ENCODE assay signal across 9 mouse cellular contexts in the genomic region with DNA sequence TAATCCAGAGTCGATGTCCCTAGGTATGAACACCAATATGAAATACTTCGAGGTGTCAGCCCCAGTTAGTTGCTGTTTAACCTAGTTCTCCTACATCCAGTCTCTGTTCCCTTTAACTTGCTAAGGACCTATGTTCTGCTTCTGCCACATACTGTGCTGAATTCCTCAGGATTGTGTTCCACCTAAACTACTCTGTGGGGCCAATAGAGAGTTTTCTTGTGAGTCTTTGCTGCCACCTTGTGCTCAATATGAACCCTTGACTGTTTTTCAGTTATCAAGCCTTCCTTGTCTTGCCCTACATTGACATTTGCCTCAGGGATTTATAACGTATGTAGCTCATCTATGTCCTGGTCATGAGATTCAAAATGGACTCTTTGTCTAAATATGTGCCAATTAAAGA. TPM values are rescaled to one million over a fixed set of nuclear protein-coding genes. Genes with fewer than 3 reads are reported as not detected.
DNase-seq lines count a peak whose midpoint lies in the region; ATAC-seq and TF ChIP-seq lines count a peak whose summit lies in the region.
"Had no signal": no experiment of that assay in that cellular context is flagged by ENCODE, and none has a peak within 500 bp of the region (broad histone marks: within the 10 kb centered on the region; RNA-seq: fewer than 3 reads in every experiment).

No protein-coding gene starts in this region.

- TF ChIP-seq CTCF in forebrain, postnatal 0 days (IDR thresholded peaks at IDR 0.05; ENCODE audit: low read depth): peak; percentile 67

- WGBS in hindbrain, embryonic 11.5 days: 67% methylated on average over 3 of the region's 3 CpGs
- WGBS in hindbrain, embryonic 13.5 days: 61% methylated on average over 3 of the region's 3 CpGs
- 66% methylated on average over 3 of the region's 3 CpGs for WGBS in forebrain, postnatal 0 days

- no peak for ATAC-seq in hindbrain, embryonic 11.5 days (ENCODE audit: low FRiP score)
- ATAC-seq in hindbrain, embryonic 13.5 days (ENCODE audit: low FRiP score): no peak
- ATAC-seq in forebrain, postnatal 0 days: peak; percentile 74
- no peak; the same call in 1 of the 2 replicates for ATAC-seq in megakaryocyte, adult 5-6 weeks (ENCODE audit: poor library complexity, severe bottlenecking)

- no peaks in the 10 kb centered on the region for H3K36me3 ChIP-seq in hindbrain, embryonic 11.5 days (ENCODE audit: control insufficient read depth, insufficient read depth, low read length)
- no peaks in the 10 kb centered on the region for H3K36me3 ChIP-seq in hindbrain, embryonic 13.5 days
- H3K36me3 ChIP-seq in forebrain, postnatal 0 days (ENCODE audit: insufficient read depth): no peaks in the 10 kb centered on the region
- H3K36me3 ChIP-seq: stomach, embryonic 15.5 days had no signal

- DNase-seq in hindbrain, embryonic 11.5 days (ENCODE audit: low spot score): peak; percentile 16
- peak; percentile 19 for DNase-seq in right cerebral cortex, adult 18-20 months
- DNase-seq in right cerebral cortex, postnatal 25 days: no peak
- peak; percentile 63 for DNase-seq in forebrain, postnatal 0 days
- DNase-seq in ovary, adult 18-20 months (ENCODE audit: low spot score): no peak
- DNase-seq in cerebellum, adult 18-20 months: no peak

- no peaks in the 10 kb centered on the region for H3K27me3 ChIP-seq in hindbrain, embryonic 11.5 days (ENCODE audit: control insufficient read depth, insufficient read depth, low read length)
- H3K27me3 ChIP-seq in hindbrain, embryonic 13.5 days: no peaks in the 10 kb centered on the region
- no peaks in the 10 kb centered on the region for H3K27me3 ChIP-seq in forebrain, postnatal 0 days (ENCODE audit: insufficient read depth, low read length)
- H3K27me3 ChIP-seq: stomach, embryonic 15.5 days had no signal

- H3K9me3 ChIP-seq in hindbrain, embryonic 11.5 days (ENCODE audit: control insufficient read depth, low read length): no peaks in the 10 kb centered on the region
- H3K9me3 ChIP-seq in hindbrain, embryonic 13.5 days: no peaks in the 10 kb centered on the region
- H3K9me3 ChIP-seq in forebrain, postnatal 0 days (ENCODE audit: low read length): no peaks in the 10 kb centered on the region
- H3K9me3 ChIP-seq: stomach, embryonic 15.5 days had no signal

- no peak overlapping the region for H3K27ac ChIP-seq in hindbrain, embryonic 11.5 days (ENCODE audit: low read depth, low read length)
- no peak overlapping the region for H3K27ac ChIP-seq in hindbrain, embryonic 13.5 days
- H3K27ac ChIP-seq in forebrain, postnatal 0 days (ENCODE audit: low read depth, low read length): no peak overlapping the region
- H3K27ac ChIP-seq: stomach, embryonic 15.5 days had no signal

- no peak overlapping the region for H3K9ac ChIP-seq in hindbrain, embryonic 11.5 days (ENCODE audit: low read depth, low read length)
- no peak overlapping the region for H3K9ac ChIP-seq in hindbrain, embryonic 13.5 days
- H3K9ac ChIP-seq in forebrain, postnatal 0 days: no peak overlapping the region
- H3K9ac ChIP-seq: stomach, embryonic 15.5 days had no signal

- no peak overlapping the region for H3K4me2 ChIP-seq in hindbrain, embryonic 11.5 days (replicated peaks; ENCODE audit: low read depth, low read length)
- H3K4me2 ChIP-seq in hindbrain, embryonic 13.5 days: no peak overlapping the region
- no peak overlapping the region for H3K4me2 ChIP-seq in forebrain, postnatal 0 days (ENCODE audit: low read depth)
- H3K4me2 ChIP-seq: stomach, embryonic 15.5 days had no signal

- H3K4me1 ChIP-seq in hindbrain, embryonic 11.5 days (replicated peaks; ENCODE audit: control insufficient read depth, insufficient read depth, low read length): no peaks in the 10 kb centered on the region
- H3K4me1 ChIP-seq in hindbrain, embryonic 13.5 days (replicated peaks): no peaks in the 10 kb centered on the region
- no peaks in the 10 kb centered on the region for H3K4me1 ChIP-seq in forebrain, postnatal 0 days (ENCODE audit: insufficient read depth)
- H3K4me1 ChIP-seq: stomach, embryonic 15.5 days had no signal

- no peak overlapping the region for H3K4me3 ChIP-seq in hindbrain, embryonic 11.5 days (ENCODE audit: low read depth, low read length)
- no peak overlapping the region for H3K4me3 ChIP-seq in hindbrain, embryonic 13.5 days
- H3K4me3 ChIP-seq in forebrain, postnatal 0 days (ENCODE audit: low read depth, low read length): no peak overlapping the region
- H3K4me3 ChIP-seq: stomach, embryonic 15.5 days had no signal

RNA-seq across cellular contexts. Expression of a gene that starts 21.1 kb away (rescaled TPM):
- 14.2 and 14.3 TPM in 2 replicates for polyA plus RNA-seq in hindbrain, embryonic 11.5 days (2014; fragmentation: Nextera tagmentation; extraction: Ambion mirVana)
- polyA plus RNA-seq in hindbrain, embryonic 13.5 days (2015; fragmentation: Nextera tagmentation; extraction: Ambion mirVana): 5.7 and 6.4 TPM in 2 replicates
- 4.3 and 4.7 TPM in 2 replicates for total RNA-seq in forebrain, postnatal 0 days (2014; rRNA removed)
- 2.5 and 3.4 TPM in 2 replicates for polyA plus RNA-seq in forebrain, postnatal 0 days (2015; fragmentation: Nextera tagmentation; extraction: Ambion mirVana)
- 6.6 and 7.2 TPM in 2 replicates for total RNA-seq in megakaryocyte, adult 5-6 weeks (2015)
- 9.4 and 9.9 TPM in 2 replicates for total RNA-seq in megakaryocyte, adult 5-6 weeks (2017)

RNA-seq across cellular contexts. Expression of a gene that starts 25.3 kb away (rescaled TPM):
- polyA plus RNA-seq in hindbrain, embryonic 11.5 days (2014; fragmentation: Nextera tagmentation; extraction: Ambion mirVana): 1.1 and 1.6 TPM in 2 replicates
- 0.52 and 0.74 TPM in 2 replicates for polyA plus RNA-seq in hindbrain, embryonic 13.5 days (2015; fragmentation: Nextera tagmentation; extraction: Ambion mirVana)
- 0.29 and 1.0 TPM in 2 replicates for total RNA-seq in forebrain, postnatal 0 days (2014; rRNA removed)
- polyA plus RNA-seq in forebrain, postnatal 0 days (2015; fragmentation: Nextera tagmentation; extraction: Ambion mirVana): 0.54 and 1.0 TPM in 2 replicates
- 0.16 TPM in 1 of 2 replicates, not detected in the other for total RNA-seq in megakaryocyte, adult 5-6 weeks (2015)
- total RNA-seq in megakaryocyte, adult 5-6 weeks (2017): not detected in 2 replicates

RNA-seq across cellular contexts. Expression of a gene that starts 38.3 kb away (rescaled TPM):
- not detected in 2 replicates for polyA plus RNA-seq in hindbrain, embryonic 11.5 days (2014; fragmentation: Nextera tagmentation; extraction: Ambion mirVana)
- polyA plus RNA-seq in hindbrain, embryonic 13.5 days (2015; fragmentation: Nextera tagmentation; extraction: Ambion mirVana): not detected in 2 replicates
- total RNA-seq in forebrain, postnatal 0 days (2014; rRNA removed): 1.6 TPM in 1 of 2 replicates, not detected in the other
- polyA plus RNA-seq in forebrain, postnatal 0 days (2015; fragmentation: Nextera tagmentation; extraction: Ambion mirVana): 0.10 and 0.13 TPM in 2 replicates
- not detected in 2 replicates for total RNA-seq in megakaryocyte, adult 5-6 weeks (2015)
- not detected in 2 replicates for total RNA-seq in megakaryocyte, adult 5-6 weeks (2017)
- polyA plus RNA-seq: stomach, embryonic 15.5 days had no signal

Comparison
In these comparisons a context has a peak if more than half of its experiments do, and no peak if none do; other contexts are left out.
1. DNase-seq: peak in hindbrain, embryonic 11.5 days (single experiment), right cerebral cortex, adult 18-20 months (single experiment) and forebrain, postnatal 0 days (single experiment); none in right cerebral cortex, postnatal 25 days (single experiment), ovary, adult 18-20 months (single experiment) and cerebellum, adult 18-20 months (0 of 2).